Mouse (Mus musculus): Measurements from ENCODE around the gene Galnt13.

DNA sequence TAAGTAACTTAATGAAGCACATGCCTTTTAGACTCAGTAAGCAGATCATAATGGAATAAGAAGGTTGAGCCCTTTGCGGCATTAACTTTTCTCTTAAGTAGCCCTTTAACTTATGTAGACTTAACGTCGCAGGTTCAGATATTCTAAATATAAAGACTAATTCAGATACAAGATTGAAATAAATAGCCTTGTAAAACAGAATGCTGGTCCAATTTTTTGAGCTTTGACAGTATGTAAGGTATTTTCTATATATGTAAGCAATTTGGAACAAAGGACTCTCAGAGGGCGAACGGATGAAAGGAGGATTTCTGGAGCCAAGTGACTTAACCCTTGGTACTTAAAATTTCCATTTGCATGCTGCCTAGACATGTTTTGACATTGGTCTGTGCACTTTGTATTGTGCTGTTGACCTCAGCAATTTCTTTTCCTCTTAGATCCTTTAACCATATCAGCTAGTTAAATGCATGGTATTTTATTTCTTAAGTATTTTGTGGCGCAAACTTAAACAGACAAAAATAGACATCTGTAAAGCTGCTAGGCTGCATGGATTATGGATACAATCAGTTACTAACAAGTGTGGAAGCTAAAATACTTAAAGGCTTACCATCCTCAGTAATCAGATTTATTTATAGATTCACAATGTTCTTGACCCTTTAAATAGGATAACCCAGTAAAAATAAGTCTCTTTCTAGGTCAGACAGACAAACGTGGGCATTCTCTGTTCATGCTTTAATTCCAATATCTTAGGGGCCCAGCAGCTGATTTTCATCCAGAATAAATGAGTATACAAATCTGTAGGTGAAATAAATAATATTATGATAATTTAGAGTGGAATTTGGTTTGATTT is 629.6 kb downstream of the Galnt13 start:
- TF ChIP-seq CTCF (IDR thresholded peaks at IDR 0.05; ENCODE audit: extremely low read depth, insufficient read depth, insufficient read length, insufficient replicate concordance) (no peak), POLR2A (IDR thresholded peaks at IDR 0.05; ENCODE audit: low read depth, low read length) (no peak)

All from spleen, adult 2 months (tissue).